Mouse (Mus musculus) heart, postnatal 0 days (tissue): ENCODE measurements around the gene Snx12.

ENCODE experiments used
- CTCF ChIP-seq: IDR thresholded peaks from 2 replicates; pipeline ENCODE4 v1.5.1; 2016; ENCODE audit warnings: antibody characterized with exemption, control low read depth, low read depth
- EP300 ChIP-seq: IDR thresholded peaks from 2 replicates; pipeline ENCODE4 v1.6.1; 2016; ENCODE audit warnings: antibody characterized with exemption, low read depth

GRCm38 (mm10) chrX:101131001-101131400 is 91.4 kb downstream of the Snx12 start:
- TF ChIP-seq CTCF = peak; percentile 55
- TF ChIP-seq EP300 = no peak
